Mouse (Mus musculus): ENCODE data around the gene Eef2kmt.

DNA sequence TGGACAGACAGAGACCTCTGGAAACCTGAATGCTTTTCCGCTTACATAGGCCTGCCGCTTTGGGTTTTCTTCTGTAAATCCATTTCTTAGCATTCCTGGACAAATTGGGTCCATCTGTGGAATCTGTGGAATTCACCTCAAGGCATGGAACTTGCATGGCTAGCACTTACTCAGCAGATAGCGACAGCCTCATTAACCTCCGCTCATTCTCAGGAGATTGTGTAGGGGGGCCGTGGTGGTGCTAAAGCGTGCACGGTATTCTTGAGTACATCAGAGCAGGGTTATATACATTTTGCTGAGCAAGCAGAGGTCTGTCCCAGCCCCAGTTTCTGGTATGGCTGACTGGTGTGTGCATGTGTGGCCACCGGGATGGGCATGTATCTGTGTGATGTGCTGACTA, 7.4 kb upstream of the Eef2kmt start:
- TF ChIP-seq POLR2A (IDR thresholded peaks at IDR 0.05; ENCODE audit: extremely low read depth, insufficient read depth, low read length) (no peak), CTCF (IDR thresholded peaks at IDR 0.05; ENCODE audit: low read depth, low read length) (no peak)

Data from liver, adult 2 months (tissue).